Mouse (Mus musculus) C2C12 (cell line): ENCODE data around the gene Ctrb1.

Experiments used
- CTCF ChIP-seq: IDR thresholded peaks from one replicate; pipeline ENCODE4 v1.5.1; 2011; ENCODE audit not compliant: control insufficient read depth, insufficient read depth, insufficient read length
- USF1 ChIP-seq: IDR thresholded peaks from one replicate; pipeline ENCODE4 v1.6.1; 2011; ENCODE audit warnings: low read depth, mild to moderate bottlenecking, control low read depth, moderate library complexity

- no peak for TF ChIP-seq CTCF
- TF ChIP-seq USF1: no peak
Measured at GRCm38 (mm10) chr8:111731231-111731977, 40.6 kb upstream of the Ctrb1 start.
